Mouse (Mus musculus): Measurements from ENCODE around the gene Vars.

DNA sequence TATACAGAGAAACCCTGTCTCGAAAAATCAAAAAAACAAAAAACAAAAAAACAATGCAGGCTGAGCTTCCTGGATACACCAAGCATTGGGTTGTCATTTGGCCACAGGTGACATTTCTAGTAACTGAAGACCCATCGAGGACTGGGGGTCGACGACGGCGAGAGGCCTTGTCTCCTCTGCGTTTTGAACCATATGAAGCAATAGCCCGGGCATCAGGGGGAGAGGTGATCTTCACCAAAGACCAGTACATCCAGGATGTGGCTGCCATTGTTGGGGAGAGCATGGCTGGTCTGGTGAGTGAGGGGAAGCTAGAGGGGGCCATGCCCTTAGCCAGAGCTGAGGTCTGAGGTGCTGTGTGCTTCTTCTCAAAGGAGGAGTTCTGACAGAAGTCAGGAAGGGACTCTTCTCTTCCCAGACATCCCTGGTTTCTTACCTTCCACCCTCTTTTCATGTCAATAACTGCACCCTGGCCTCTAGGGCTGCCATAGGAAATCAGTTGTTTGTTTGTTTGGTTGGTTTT lies 21.8 kb downstream of the Vars start:
- no peak for TF ChIP-seq CTCF (IDR thresholded peaks at IDR 0.05)
- TF ChIP-seq EP300 (IDR thresholded peaks at IDR 0.05): no peak

All from lung, postnatal 0 days (tissue).